Mouse (Mus musculus) layer of hippocampus, adult 2 months (tissue): ENCODE data around the gene Pex14. TPM values are rescaled to one million over a fixed set of nuclear protein-coding genes. Genes with fewer than 3 reads are reported as not detected.

Source experiments
- DNase-seq, 2 experiments: peaks; one replicate each; pipeline ENCODE4 v3.0.0; 2022; ENCODE audit warnings: low spot score in 2 of 2
- H3K27ac ChIP-seq: fragments of 200-600 bp; 2 replicates; pipeline ENCODE4 v1.8.1; 2022
- H3K4me3 ChIP-seq: fragments of 200-600 bp; 2 replicates; pipeline ENCODE4 v1.8.1; 2022; ENCODE audit warnings: mild to moderate bottlenecking
- CTCF ChIP-seq: fragments of 200-600 bp; conservative IDR thresholded peaks from 2 replicates; pipeline ENCODE4 v1.8.1; 2022; ENCODE audit warnings: antibody characterized with exemption, mild to moderate bottlenecking, moderate library complexity
- total RNA-seq, 2 experiments: library from RNA; stranded (reverse); gene quantifications; 2 replicates each; pipeline ENCODE4 v1.2.3; 2021

Pex14 gene
- total RNA-seq, 2 experiments from 2014 or later = 47.8 to 48.5 TPM

DNA sequence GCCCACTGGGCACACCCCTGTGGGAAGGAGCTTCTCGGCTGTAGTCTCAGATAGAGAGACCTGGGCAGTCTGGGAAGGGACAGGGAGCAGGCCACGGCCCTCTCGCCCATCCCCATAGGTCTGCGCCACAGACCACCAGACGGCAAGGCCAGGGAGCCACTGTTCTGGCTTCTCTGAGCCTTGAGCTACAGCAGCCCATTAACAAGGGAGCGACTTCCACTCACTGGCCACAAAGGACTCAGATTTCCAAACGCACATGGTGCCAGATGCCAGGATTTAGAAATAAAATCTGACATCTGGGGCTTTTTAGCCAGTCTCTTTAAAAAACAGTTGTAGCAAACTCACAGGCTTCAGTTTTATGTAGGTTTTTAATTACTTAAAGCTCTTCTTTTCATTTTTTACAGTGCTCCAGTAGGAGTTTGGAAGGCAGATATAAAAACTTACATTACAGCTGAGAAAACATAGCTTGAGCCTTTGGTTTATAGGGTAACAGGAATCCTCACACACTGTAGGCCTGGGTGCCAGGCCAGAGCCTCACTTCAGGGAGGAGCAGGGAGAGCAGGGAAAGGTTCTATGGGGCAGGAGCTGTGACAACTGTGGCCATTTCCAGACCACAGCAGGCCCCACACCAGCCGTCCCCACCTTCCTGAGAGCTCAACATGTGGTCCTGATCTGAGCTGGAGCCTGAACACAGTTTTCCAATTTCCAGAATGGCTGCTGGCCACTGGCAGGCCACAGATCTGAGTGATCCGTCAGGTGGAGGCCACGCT is 134.9 kb downstream of the Pex14 start:
- TF ChIP-seq CTCF = no peak
- Histone ChIP-seq H3K27ac (no peak overlapping the region), H3K4me3 (no peak overlapping the region)
- DNase-seq = no peak

DNA sequence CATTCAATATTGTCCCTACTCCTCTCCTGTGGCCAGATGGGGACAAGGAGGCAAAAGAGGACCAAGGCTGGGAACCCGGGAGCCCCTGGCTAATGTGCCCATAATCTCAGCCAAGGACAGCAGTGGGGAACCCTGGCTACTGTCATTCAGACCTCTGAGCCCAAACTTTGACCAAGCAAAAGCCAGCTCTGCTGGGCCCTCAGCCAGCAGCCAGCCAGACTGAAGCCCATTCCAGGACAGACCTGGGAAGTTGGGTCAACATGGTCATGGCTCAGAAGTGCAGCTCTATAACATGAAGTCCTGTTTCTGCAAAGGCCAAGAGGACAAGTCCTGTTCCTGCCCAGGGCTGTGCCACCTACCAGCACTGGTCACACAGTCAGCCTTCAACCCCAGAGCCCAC is 137.6 kb downstream of the Pex14 start:
- TF ChIP-seq CTCF = no peak
- DNase-seq = no peak

DNA sequence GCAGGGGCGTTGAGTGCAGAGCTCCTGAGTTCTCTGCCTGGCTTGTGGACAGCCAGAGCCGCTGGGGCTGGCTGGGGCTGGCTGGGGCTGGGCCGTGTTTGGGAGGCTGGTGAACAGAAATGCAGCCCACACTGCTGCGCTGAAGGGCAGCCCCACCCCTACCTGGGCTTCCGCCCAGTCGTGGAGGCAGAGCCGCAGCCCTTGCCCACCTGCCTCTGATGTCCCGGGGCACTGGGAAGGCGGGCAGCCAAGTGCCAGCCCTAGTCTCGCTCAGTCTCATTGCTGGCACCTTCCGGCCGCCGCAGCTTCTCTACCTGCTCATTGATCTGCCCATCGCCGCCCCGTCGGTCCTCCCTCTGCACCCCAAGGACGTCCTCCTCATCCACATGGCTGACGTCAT is 138.6 kb downstream of the Pex14 start:
- DNase-seq = no peak
- Histone ChIP-seq H3K27ac (no peak overlapping the region), H3K4me3 (no peak overlapping the region)
- no peak for TF ChIP-seq CTCF

More for the DNA sequence above, 137.6 kb downstream of the Pex14 start:
- Histone ChIP-seq H3K4me3 (no peak overlapping the region), H3K27ac (no peak overlapping the region)

DNA sequence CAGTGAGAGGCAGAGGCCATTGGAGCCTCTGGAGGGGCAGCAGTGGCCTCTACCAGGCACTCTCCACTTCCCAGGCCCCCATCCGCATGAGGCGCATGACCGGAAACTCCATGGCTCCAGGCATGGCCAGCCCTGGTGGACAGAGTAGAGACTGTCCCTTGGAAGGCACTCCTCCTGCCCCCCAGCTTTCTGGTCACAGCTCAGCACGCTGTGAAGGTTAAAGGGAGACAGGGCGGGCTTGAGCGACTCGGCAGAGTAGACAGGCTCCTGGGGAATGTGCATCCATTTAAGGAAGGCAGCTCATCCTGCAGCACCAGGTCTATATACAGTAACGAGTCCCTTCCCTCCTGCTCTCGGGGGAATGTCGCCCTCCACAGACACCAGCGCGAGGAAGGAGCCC is 139.7 kb downstream of the Pex14 start:
- Histone ChIP-seq H3K4me3 (no peak overlapping the region), H3K27ac (no peak overlapping the region)
- no peak for TF ChIP-seq CTCF
- no peak for DNase-seq

DNA sequence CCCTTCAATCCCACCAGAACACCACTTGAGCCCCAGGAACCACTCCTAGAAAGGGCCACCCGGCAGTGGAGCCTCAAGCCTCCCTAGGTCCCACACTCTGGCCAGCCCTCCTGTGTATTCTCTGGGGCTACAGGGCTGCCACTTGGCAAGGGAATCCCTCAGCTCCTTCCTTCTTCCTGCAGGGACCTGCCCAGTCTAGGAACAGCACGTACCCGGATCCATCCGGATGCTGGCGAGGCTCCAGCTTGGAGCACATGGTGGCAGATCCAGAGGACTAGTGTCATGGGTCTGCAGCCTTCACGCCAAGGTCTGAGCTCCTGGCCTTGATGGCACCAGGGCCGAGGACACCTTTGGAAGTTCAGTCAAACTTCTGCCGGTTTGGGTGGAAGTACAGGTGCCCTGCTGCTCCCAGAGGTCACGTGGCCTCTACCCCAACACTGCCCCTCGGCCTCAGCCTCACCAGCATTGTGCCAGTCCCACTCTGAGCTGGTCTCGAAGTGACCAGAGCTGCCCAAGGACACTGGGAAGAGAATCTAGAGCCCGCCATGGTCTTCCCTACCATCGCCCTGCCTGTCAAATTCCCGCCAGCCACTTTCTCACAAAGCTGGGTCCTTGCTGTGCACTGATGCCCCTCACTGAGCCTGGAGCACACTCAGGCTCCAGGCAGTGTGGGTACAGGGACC is 144.4 kb downstream of the Pex14 start:
- no peak for DNase-seq
- TF ChIP-seq CTCF = no peak
- Histone ChIP-seq H3K4me3 (no peak overlapping the region), H3K27ac (no peak overlapping the region)

DNA sequence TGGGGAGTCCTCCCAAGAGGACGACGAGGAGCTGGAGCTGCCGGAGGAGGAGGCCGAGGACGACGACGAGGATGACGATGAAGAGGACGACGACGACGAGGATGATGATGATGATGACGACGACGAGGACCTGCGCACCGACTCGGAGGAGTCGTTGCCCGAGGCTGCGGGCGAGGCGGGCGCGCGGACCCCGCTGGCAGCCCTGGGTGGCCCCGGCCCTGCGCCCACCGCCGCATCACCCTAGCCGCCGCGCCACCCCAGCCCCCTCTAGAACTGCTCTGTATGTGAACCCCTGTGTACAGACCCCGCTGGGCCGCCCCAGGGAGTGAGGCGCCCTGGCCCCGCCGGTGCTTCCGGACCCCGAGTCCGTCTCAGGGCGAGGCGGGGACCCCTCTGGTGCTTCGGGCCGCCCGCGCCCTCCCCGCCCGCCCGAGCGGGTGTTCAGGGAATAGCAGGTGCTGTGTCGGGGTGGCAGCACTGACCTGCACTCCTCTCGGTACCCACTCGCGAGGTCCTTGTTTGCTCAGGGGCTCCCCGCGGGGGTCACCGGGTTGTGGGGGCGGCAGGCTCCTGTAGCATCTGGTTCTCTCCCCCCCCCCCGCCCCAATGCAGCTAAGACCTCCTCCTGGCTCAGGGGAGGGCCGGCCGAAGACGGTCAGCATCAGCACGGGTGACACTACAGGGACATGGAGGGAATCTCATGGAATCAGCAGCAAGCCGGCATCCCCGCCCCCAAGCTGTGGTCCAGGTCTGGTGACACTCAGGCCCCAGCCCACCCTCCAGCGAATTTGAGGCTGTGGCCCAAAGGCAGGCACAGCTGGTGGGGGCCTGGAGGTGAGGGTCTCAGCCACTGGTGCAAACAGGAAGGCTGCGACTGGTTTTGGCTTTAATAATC is 147.1 kb downstream of the Pex14 start:
- peak in 1 of 2 experiments; percentile 14 for DNase-seq
- no peak; the same call in 1 of the 2 replicates for TF ChIP-seq CTCF
- H3K27ac ChIP-seq = no peak overlapping the region
- H3K4me3 ChIP-seq = peak overlapping the region; percentile 44

GRCm38 (mm10) chr4:148951821-148952291 is 147.8 kb downstream of the Pex14 start:
- Histone ChIP-seq H3K4me3 (peak overlapping the region; percentile 44), H3K27ac (0 out of 2 replicates have a peak overlapping the region, but pooled peaks have one; percentile 7)
- peak in 1 of 2 experiments; percentile 22 for DNase-seq
- TF ChIP-seq CTCF = 0 out of 2 replicates have a peak, but pooled peaks have one; percentile 13

DNA sequence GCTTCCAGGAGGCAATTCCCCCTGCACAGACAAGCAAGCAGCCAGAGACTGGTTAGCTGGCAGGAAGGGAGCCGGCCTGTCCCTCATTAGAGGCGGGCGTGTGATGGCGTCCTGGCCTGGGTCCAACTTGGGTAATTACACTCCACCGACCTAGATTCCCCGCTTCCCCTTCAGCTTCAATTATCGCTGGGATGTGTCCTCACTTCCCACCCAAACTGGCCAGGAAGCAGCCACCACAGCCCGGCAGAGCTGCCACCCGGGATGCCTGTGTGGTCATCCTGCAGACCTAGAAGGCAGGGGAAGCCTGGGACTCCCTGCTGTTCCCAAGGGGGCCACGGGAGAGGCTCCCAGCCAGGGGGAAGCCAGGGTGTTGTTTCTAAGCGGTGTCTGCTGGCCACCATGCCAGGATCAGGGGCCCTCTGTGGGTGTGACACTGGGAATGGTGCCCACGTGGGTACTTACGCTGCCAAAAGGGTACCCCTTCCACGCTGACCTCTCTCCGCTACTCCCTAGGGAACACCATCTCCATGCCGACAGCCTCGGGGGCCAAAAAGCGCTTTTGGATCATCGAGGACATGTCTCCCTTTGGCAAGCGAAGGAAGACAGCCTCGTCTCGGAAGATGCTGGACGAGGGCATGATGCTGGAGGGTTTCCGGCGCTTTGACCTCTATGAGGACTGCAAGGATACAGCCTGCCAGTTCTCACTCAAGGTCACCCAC is 148.6 kb downstream of the Pex14 start:
- TF ChIP-seq CTCF = no peak
- peak; percentile 57 to 63 for DNase-seq
- Histone ChIP-seq H3K4me3 (peak overlapping the region; percentile 44), H3K27ac (no peak overlapping the region)

DNA sequence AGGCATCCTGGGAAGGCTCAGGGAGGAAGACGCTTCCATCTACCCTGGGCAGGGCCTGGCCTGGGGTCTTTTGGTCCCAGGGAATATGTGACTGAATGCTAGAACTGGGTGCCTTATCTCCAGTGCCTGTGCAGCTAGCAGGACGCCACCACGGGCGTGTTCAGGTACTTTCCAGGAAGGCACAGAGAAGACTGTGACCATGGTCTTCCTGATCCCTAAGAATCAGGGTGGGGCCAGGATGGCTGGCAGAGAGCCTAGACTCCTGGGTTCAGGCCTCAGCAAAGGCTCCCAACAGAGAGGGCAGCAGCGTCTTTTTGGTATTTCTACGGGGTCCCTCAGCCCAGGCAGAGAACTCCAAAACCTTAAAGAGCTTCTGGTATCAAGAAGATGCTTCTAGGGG is 149.2 kb downstream of the Pex14 start:
- Histone ChIP-seq H3K27ac (no peak overlapping the region), H3K4me3 (no peak overlapping the region)
- no peak for TF ChIP-seq CTCF
- DNase-seq = no peak

DNA sequence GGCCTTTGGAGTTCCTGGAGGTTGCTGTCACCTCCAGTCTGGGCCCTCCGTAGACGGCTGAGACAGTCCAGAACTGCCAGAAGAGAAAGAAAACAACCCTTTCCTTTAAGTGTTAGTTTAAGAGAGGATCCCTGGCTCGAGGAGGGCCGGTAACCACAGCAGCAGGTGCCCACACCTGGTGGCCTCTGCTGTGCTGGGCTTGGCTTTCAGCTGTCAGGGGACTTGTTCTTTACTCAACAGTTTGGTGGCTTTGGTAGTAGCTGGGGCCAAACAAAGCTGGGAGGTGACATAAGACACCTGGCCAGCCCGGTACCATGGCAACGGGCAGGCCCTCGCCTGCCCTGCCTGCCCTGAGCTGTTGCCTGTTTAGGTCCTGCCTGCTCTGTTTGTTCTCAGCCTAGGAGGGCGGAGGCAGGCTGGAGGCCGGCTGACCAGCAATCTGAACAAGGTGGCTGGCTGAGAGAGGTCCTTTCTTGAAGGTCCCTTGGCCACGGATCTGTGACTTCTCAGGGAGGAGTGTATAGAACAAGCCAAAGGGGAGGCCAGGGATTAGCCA is 151.8 kb downstream of the Pex14 start:
- no peak overlapping the region for H3K4me3 ChIP-seq
- H3K27ac ChIP-seq = no peak overlapping the region
- TF ChIP-seq CTCF = no peak
- no peak for DNase-seq

- DNase-seq = no peak
- Histone ChIP-seq H3K27ac (no peak overlapping the region), H3K4me3 (no peak overlapping the region)
- TF ChIP-seq CTCF = no peak
Measured at GRCm38 (mm10) chr4:148946071-148946470, 153.6 kb downstream of the Pex14 start.

DNA sequence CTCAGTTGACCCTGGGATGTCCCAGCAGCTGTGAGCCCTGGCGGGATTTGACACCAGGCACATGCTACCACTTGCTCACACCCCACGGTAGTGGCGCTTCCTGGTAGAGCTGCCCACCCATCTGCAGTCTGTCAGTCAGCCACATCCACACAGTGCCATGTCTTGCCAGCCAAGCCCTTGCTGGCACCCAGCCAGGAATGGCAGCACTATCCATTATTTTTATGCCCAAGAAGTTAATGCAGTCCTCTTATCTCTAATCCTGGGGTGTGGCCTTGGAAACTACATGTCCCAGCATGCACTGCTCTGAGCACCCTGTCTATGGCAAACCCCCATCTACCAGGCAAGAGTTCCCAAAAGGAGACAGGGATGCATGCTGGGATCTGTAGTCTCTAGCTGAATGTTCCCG is 154.2 kb downstream of the Pex14 start:
- peak; percentile 57 to 63 for DNase-seq
- no peak for TF ChIP-seq CTCF
- H3K4me3 ChIP-seq = no peak overlapping the region
- no peak overlapping the region for H3K27ac ChIP-seq
